Mouse (Mus musculus) forebrain, embryonic 12.5 days (tissue): ENCODE results near the gene Tex21. TPM values are rescaled to one million over a fixed set of nuclear protein-coding genes. Genes with fewer than 3 reads are reported as not detected.
"Not testable (repeated sequence)": the region's sequence is repeated elsewhere in the genome, so short reads cannot be mapped to it uniquely, and the experiment has no call there.

Experiments
- ATAC-seq: fragments of 200-750 bp; cut with Nextera tagmentation; 2 replicates; pipeline ENCODE4 v1.8.0; 2017; ENCODE audit warnings: moderate TSS enrichment; ENCODE audit not compliant: low FRiP score
- H3K27ac ChIP-seq: fragments of 300-500 bp; sonication (generic); 2 replicates; pipeline ENCODE4 v1.5.1; 2016; ENCODE audit warnings: mild to moderate bottlenecking
- H3K27me3 ChIP-seq: fragments of 300-500 bp; sonication (generic); 2 replicates; pipeline ENCODE4 v1.6.1; 2016; ENCODE audit warnings: mild to moderate bottlenecking
- H3K36me3 ChIP-seq: fragments of 300-500 bp; sonication (generic); replicated peaks from 2 replicates; pipeline ENCODE4 v1.6.1; 2016; ENCODE audit warnings: mild to moderate bottlenecking
- H3K4me1 ChIP-seq: fragments of 300-500 bp; sonication (generic); 2 replicates; pipeline ENCODE4 v1.6.1; 2016
- H3K4me2 ChIP-seq: fragments of 300-500 bp; sonication (generic); 2 replicates; pipeline ENCODE4 v1.6.1; 2016; ENCODE audit warnings: mild to moderate bottlenecking, moderate library complexity
- H3K4me3 ChIP-seq: fragments of 300-500 bp; sonication (generic); replicated peaks from 2 replicates; pipeline ENCODE4 v1.5.1; 2016; ENCODE audit warnings: mild to moderate bottlenecking
- H3K9ac ChIP-seq: fragments of 300-500 bp; sonication (generic); 2 replicates; pipeline ENCODE4 v1.6.1; 2016; ENCODE audit warnings: mild to moderate bottlenecking
- H3K9me3 ChIP-seq: fragments of 300-500 bp; sonication (generic); 2 replicates; pipeline ENCODE4 v1.6.1; 2016
- WGBS: fragments of 180-500 bp; shearing (Covaris S2); methylation state at CpG from one replicate; pipeline ENCODE4 v1.1.7; 2016; 5-methylcytosine and 5-hydroxymethylcytosine counted together
- polyA plus RNA-seq: library from polyadenylated mRNA; unstranded; fragments of >200 nt; fragmentation: Nextera tagmentation; extraction: Ambion mirVana; gene quantifications from 2 replicates; pipeline ENCODE4 v1.2.1, GENCODE M21; 2016

Gene Tex21
- polyA plus RNA-seq, 1 experiment from 2014 or later: not detected

- Histone ChIP-seq H3K4me1 (no peaks in the 10 kb centered on the region), H3K4me3 (no peak overlapping the region), H3K9ac (no peak overlapping the region), H3K27ac (no peak overlapping the region), H3K27me3 (no peaks in the 10 kb centered on the region; the same call in 1 of the 2 replicates), H3K36me3 (no peaks in the 10 kb centered on the region), H3K4me2 (no peak overlapping the region), H3K9me3 (no peaks in the 10 kb centered on the region)
- 81% methylated on average over 10 of the region's 10 CpGs for WGBS
- ATAC-seq: no peak
Observed at GRCm38 (mm10) chr12:76185167-76185816, 61.3 kb downstream of the Tex21 start.

GRCm38 (mm10) chr12:76184271-76184670 lies 62.3 kb downstream of the Tex21 start:
- Histone ChIP-seq H3K27me3 (no peaks in the 10 kb centered on the region; the same call in 1 of the 2 replicates), H3K36me3 (no peaks in the 10 kb centered on the region), H3K27ac (no peak overlapping the region), H3K9me3 (no peaks in the 10 kb centered on the region), H3K4me1 (no peaks in the 10 kb centered on the region), H3K4me2 (no peak overlapping the region), H3K4me3 (no peak overlapping the region), H3K9ac (no peak overlapping the region)
- WGBS: 78% methylated on average over 6 of the region's 6 CpGs
- ATAC-seq: no peak

- no peaks in the 10 kb centered on the region for H3K4me1 ChIP-seq
- H3K4me3 ChIP-seq: no peak overlapping the region
- no peak for ATAC-seq
- 89% methylated on average over 6 of the region's 6 CpGs for WGBS
- H3K27ac ChIP-seq: no peak overlapping the region
- H3K9ac ChIP-seq: no peak overlapping the region
- H3K4me2 ChIP-seq: no peak overlapping the region
- no peaks in the 10 kb centered on the region; the same call in 1 of the 2 replicates for H3K27me3 ChIP-seq
- H3K36me3 ChIP-seq: no peaks in the 10 kb centered on the region
- no peaks in the 10 kb centered on the region for H3K9me3 ChIP-seq
Observed at GRCm38 (mm10) chr12:76182831-76183230, 63.7 kb downstream of the Tex21 start.

GRCm38 (mm10) chr12:76181471-76181870 lies 65.1 kb downstream of the Tex21 start:
- 67% methylated on average over 8 of the region's 8 CpGs for WGBS
- Histone ChIP-seq H3K27me3 (peaks cover 9% of the 10 kb centered on the region), H3K9ac (no peak overlapping the region), H3K36me3 (no peaks in the 10 kb centered on the region), H3K4me3 (no peak overlapping the region), H3K4me1 (peaks cover 8% of the 10 kb centered on the region), H3K4me2 (no peak overlapping the region), H3K9me3 (no peaks in the 10 kb centered on the region), H3K27ac (no peak overlapping the region)
- ATAC-seq: no peak

GRCm38 (mm10) chr12:76180442-76180841 lies 66.1 kb downstream of the Tex21 start:
- no peak for ATAC-seq
- H3K4me1 ChIP-seq: peaks cover 8% of the 10 kb centered on the region
- no peak overlapping the region for H3K9ac ChIP-seq
- 81% methylated on average over 6 of the region's 6 CpGs for WGBS
- no peaks in the 10 kb centered on the region for H3K9me3 ChIP-seq
- peaks cover 12% of the 10 kb centered on the region for H3K27me3 ChIP-seq
- no peak overlapping the region for H3K4me2 ChIP-seq
- H3K36me3 ChIP-seq: no peaks in the 10 kb centered on the region
- H3K27ac ChIP-seq: no peak overlapping the region
- no peak overlapping the region for H3K4me3 ChIP-seq

GRCm38 (mm10) chr12:76179527-76179926 lies 67.0 kb downstream of the Tex21 start:
- H3K27me3 ChIP-seq: peaks cover 16% of the 10 kb centered on the region
- no peak for ATAC-seq
- H3K4me2 ChIP-seq: no peak overlapping the region
- no peak overlapping the region for H3K4me3 ChIP-seq
- no peak overlapping the region for H3K27ac ChIP-seq
- H3K36me3 ChIP-seq: no peaks in the 10 kb centered on the region
- no peak overlapping the region for H3K9ac ChIP-seq
- H3K4me1 ChIP-seq: peaks cover 8% of the 10 kb centered on the region
- no peaks in the 10 kb centered on the region for H3K9me3 ChIP-seq
- 65% methylated on average over 4 of the region's 4 CpGs for WGBS

GRCm38 (mm10) chr12:76179051-76179450 lies 67.5 kb downstream of the Tex21 start:
- Histone ChIP-seq H3K36me3 (no peaks in the 10 kb centered on the region), H3K9me3 (no peaks in the 10 kb centered on the region), H3K27me3 (peaks cover 17% of the 10 kb centered on the region), H3K9ac (no peak overlapping the region), H3K4me2 (no peak overlapping the region), H3K27ac (no peak overlapping the region), H3K4me3 (no peak overlapping the region), H3K4me1 (peaks cover 8% of the 10 kb centered on the region)
- no peak for ATAC-seq
- 83% methylated on average over 5 of the region's 5 CpGs for WGBS

- Histone ChIP-seq H3K9ac (no peak overlapping the region), H3K9me3 (no peaks in the 10 kb centered on the region), H3K4me1 (peaks cover 8% of the 10 kb centered on the region), H3K27ac (no peak overlapping the region), H3K4me3 (no peak overlapping the region), H3K4me2 (peak overlapping the region; percentile 93), H3K27me3 (peaks cover 17% of the 10 kb centered on the region), H3K36me3 (no peaks in the 10 kb centered on the region)
- 33% methylated on average over 16 of the region's 16 CpGs for WGBS
- peak; percentile 57; the same call in 1 of the 2 replicates for ATAC-seq
Observed at GRCm38 (mm10) chr12:76177864-76178518, 68.6 kb downstream of the Tex21 start.

GRCm38 (mm10) chr12:76177000-76177863 lies 69.3 kb downstream of the Tex21 start, which contains the start of gene Esr2:
Gene Esr2, minus strand, starts transcription at chr12:76177259.
- under 1% methylated on average over 39 of the region's 39 CpGs for WGBS
- H3K9me3 ChIP-seq: no peaks in the 10 kb centered on the region
- ATAC-seq: peak; percentile 79; the same call in 1 of the 2 replicates

GRCm38 (mm10) chr12:76165641-76166040 lies 80.9 kb downstream of the Tex21 start:
- 66% methylated on average over 5 of the region's 5 CpGs for WGBS
- no peaks in the 10 kb centered on the region for H3K4me1 ChIP-seq

More at GRCm38 (mm10) chr12:76177000-76177863, 69.3 kb downstream of the Tex21 start, which contains the start of gene Esr2:
- H3K27me3 ChIP-seq: peaks cover 17% of the 10 kb centered on the region
- H3K27ac ChIP-seq: no peak within 1 kb of the TSS
- H3K4me3 ChIP-seq: peak within 1 kb of the TSS; percentile 44
- H3K9ac ChIP-seq: peak within 1 kb of the TSS; percentile 58
- peak within 1 kb of the TSS; percentile 93 for H3K4me2 ChIP-seq
- no peaks in the 10 kb centered on the region for H3K36me3 ChIP-seq
- peaks cover 8% of the 10 kb centered on the region for H3K4me1 ChIP-seq

GRCm38 (mm10) chr12:76152389-76152788 lies 94.2 kb downstream of the Tex21 start:
- not testable (repeated sequence) for H3K36me3 ChIP-seq, H3K27me3 ChIP-seq, H3K9me3 ChIP-seq, H3K4me1 ChIP-seq, H3K27ac ChIP-seq, ATAC-seq
- 14% methylated on average over 30 of the region's 30 CpGs for WGBS
- Histone ChIP-seq H3K4me3 (peak overlapping the region; percentile 35), H3K9ac (peak overlapping the region; percentile 43; the same call in 1 of the 2 replicates), H3K4me2 (peak overlapping the region; percentile 60)

More at GRCm38 (mm10) chr12:76165641-76166040, 80.9 kb downstream of the Tex21 start:
- Histone ChIP-seq H3K36me3 (no peaks in the 10 kb centered on the region), H3K9ac (no peak overlapping the region), H3K27ac (no peak overlapping the region), H3K9me3 (no peaks in the 10 kb centered on the region), H3K4me2 (no peak overlapping the region), H3K27me3 (no peaks in the 10 kb centered on the region), H3K4me3 (no peak overlapping the region)
- no peak for ATAC-seq
